Mouse (Mus musculus): ENCODE results near the gene Slpi. TPM values are rescaled to one million over a fixed set of nuclear protein-coding genes. Genes with fewer than 3 reads are reported as not detected.

Gene Slpi
- polyA plus RNA-seq (2014; fragmentation: Illumina TruSeq; extraction: RNeasy Lipid Tissue Mini Kit (QIAGEN cat#74804)): not detected

DNA sequence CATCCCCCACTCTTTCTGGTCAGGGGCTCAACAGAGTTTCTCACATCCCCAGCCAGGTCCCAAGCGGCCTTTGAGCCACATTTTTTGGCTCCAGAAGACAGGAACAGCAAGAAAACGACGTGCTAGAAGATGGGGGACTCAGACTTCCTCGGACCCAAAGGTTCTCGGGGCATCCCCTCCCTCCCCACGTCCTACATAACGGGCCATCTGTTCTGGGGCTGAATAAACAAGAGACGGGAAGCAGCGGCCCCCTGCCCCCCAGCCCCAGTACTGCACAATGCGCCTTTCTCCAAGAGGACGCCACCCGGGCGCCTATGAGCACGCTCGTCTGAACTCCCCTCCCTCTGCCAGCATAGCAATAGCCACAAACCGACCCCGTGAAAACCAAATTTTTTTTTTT, at the start of gene Slpi:
Gene Slpi, minus strand, starts transcription at position 76 of the 400 bp plus-strand sequence.

DNA sequence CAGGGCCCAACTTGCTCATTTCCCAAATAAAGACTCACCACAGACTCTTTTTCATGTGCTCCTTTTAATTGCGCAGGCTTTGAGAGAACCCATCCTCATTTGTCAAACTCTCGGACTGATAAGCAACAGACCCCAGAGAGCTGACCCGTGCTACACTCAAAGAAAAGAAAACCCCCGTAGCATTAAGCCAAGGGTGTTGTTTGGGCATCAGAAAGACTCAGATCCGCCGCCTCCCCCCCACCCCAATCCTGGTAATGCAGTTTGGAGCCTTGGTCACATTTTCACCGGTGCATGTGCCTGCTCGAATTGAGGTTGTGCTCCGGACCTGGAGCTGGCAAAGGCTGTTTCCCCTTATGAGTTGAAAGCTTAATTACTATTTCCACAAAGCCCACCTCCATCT, 16.2 kb upstream of the Slpi start, which contains the start of gene Matn4:
Gene Matn4, minus strand, starts transcription at position 101 of the 400 bp plus-strand sequence.

DNA sequence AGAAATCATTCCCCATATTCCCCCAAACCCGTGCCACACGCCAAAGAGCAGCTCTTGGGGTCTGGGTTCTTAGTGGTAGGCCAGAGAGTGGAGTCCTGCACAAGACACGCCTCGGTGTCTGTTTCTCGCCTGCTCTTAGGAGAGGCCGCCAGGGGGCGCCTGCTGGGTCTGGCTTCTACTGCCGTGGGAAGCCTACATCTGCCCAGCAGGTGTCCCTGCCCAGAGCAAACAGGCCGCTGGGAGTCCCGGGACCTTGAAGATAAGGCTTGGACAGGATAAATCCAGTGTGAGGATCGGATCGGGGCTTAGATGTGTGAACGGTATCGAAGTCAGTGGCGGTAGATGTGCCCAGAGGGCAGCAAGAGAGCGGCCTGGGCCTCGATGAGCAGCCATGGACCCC, 14.0 kb upstream of the Slpi start, which contains the start of gene Rbpjl:
Gene Rbpjl, plus strand, starts transcription at position 236 of the 400 bp plus-strand sequence.

DNA sequence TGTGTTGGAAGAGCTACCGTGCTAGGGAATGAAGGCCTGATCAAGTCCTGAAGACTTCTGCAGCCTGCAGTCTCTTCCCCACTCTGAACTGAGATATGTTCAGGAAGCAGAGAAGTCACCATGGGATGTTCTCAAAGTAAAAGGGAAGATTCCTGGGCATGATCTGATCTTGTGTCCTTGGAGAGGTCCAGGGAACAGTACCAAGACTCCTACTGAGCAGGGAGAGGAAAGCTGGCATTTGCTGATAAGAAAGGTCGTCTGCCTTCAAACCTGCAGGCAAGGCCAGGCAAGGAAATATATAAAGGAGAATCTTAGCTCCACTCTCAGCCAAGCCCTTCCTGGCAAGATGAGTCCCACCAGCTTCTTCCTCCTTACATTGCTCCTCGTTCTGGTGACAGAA, 56.5 kb downstream of the Slpi start, which contains the start of gene Svs5:
Gene Svs5, plus strand, starts transcription at position 301 of the 400 bp plus-strand sequence.

DNA sequence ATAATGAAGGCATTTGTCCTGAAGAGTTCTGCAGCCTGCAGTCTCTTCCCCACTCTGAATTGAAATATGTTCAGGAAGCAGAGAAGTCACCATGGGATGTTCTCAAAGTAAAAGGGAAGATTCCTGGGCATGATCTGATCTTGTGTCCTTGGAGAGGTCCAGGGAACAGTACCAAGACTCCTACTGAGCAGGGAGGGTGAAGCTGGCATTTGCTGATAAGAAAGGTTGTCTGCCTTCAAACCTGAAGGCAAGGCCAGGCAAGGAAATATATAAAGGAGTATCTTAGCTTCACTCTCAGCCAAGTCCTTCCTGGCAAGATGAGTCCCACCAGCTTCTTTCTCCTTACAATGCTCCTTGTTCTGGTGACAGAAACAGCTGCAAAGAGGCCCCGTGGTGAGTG, 72.4 kb downstream of the Slpi start, which contains the start of gene Svs6:
Gene Svs6, plus strand, starts transcription at position 301 of the 400 bp plus-strand sequence.

Other genes starting within 250 kb of the Slpi start
- not detected for gene Kcns1, start 218.0 kb downstream of the Slpi start, polyA plus RNA-seq (2014; fragmentation: Illumina TruSeq; extraction: RNeasy Lipid Tissue Mini Kit (QIAGEN cat#74804))
- not detected for gene Wfdc5, start 206.4 kb downstream of the Slpi start, polyA plus RNA-seq (2014; fragmentation: Illumina TruSeq; extraction: RNeasy Lipid Tissue Mini Kit (QIAGEN cat#74804))
- not detected for gene Wfdc12, start 198.5 kb downstream of the Slpi start, polyA plus RNA-seq (2014; fragmentation: Illumina TruSeq; extraction: RNeasy Lipid Tissue Mini Kit (QIAGEN cat#74804))
- not detected for gene Wfdc15a, start 189.0 kb downstream of the Slpi start, polyA plus RNA-seq (2014; fragmentation: Illumina TruSeq; extraction: RNeasy Lipid Tissue Mini Kit (QIAGEN cat#74804))
- 1.3 TPM for gene Wfdc15b, start 167.4 kb downstream of the Slpi start, polyA plus RNA-seq (2014; fragmentation: Illumina TruSeq; extraction: RNeasy Lipid Tissue Mini Kit (QIAGEN cat#74804))
- not detected for gene Svs2, start 150.6 kb downstream of the Slpi start, polyA plus RNA-seq (2014; fragmentation: Illumina TruSeq; extraction: RNeasy Lipid Tissue Mini Kit (QIAGEN cat#74804))
- not detected for gene Svs3b, start 132.5 kb downstream of the Slpi start, polyA plus RNA-seq (2014; fragmentation: Illumina TruSeq; extraction: RNeasy Lipid Tissue Mini Kit (QIAGEN cat#74804))
- not detected for gene Svs4, start 110.6 kb downstream of the Slpi start, polyA plus RNA-seq (2014; fragmentation: Illumina TruSeq; extraction: RNeasy Lipid Tissue Mini Kit (QIAGEN cat#74804))
- not detected for gene Svs3a, start 99.8 kb downstream of the Slpi start, polyA plus RNA-seq (2014; fragmentation: Illumina TruSeq; extraction: RNeasy Lipid Tissue Mini Kit (QIAGEN cat#74804))
- gene Svs6, start 72.3 kb downstream of the Slpi start, polyA plus RNA-seq (2014; fragmentation: Illumina TruSeq; extraction: RNeasy Lipid Tissue Mini Kit (QIAGEN cat#74804)): not detected
- 0.91 TPM for gene Svs5, start 56.4 kb downstream of the Slpi start, polyA plus RNA-seq (2014; fragmentation: Illumina TruSeq; extraction: RNeasy Lipid Tissue Mini Kit (QIAGEN cat#74804))
- not detected for gene Rbpjl, start 14.0 kb upstream of the Slpi start, polyA plus RNA-seq (2014; fragmentation: Illumina TruSeq; extraction: RNeasy Lipid Tissue Mini Kit (QIAGEN cat#74804))
- not detected for gene Matn4, start 16.1 kb upstream of the Slpi start, polyA plus RNA-seq (2014; fragmentation: Illumina TruSeq; extraction: RNeasy Lipid Tissue Mini Kit (QIAGEN cat#74804))
- gene Sdc4, start 54.8 kb upstream of the Slpi start, polyA plus RNA-seq (2014; fragmentation: Illumina TruSeq; extraction: RNeasy Lipid Tissue Mini Kit (QIAGEN cat#74804)): 107 TPM
- 8.4 TPM for gene Sys1, start 67.9 kb upstream of the Slpi start, polyA plus RNA-seq (2014; fragmentation: Illumina TruSeq; extraction: RNeasy Lipid Tissue Mini Kit (QIAGEN cat#74804))
- not detected for gene Gm20458, start 71.9 kb upstream of the Slpi start, polyA plus RNA-seq (2014; fragmentation: Illumina TruSeq; extraction: RNeasy Lipid Tissue Mini Kit (QIAGEN cat#74804))
- gene Trp53tg5, start 84.6 kb upstream of the Slpi start, polyA plus RNA-seq (2014; fragmentation: Illumina TruSeq; extraction: RNeasy Lipid Tissue Mini Kit (QIAGEN cat#74804)): not detected
- 4.7 TPM for gene Dbndd2, start 97.0 kb upstream of the Slpi start, polyA plus RNA-seq (2014; fragmentation: Illumina TruSeq; extraction: RNeasy Lipid Tissue Mini Kit (QIAGEN cat#74804))
- 8.6 TPM for gene Pigt, start 108.4 kb upstream of the Slpi start, polyA plus RNA-seq (2014; fragmentation: Illumina TruSeq; extraction: RNeasy Lipid Tissue Mini Kit (QIAGEN cat#74804))
- gene Wfdc2, start 173.3 kb upstream of the Slpi start, polyA plus RNA-seq (2014; fragmentation: Illumina TruSeq; extraction: RNeasy Lipid Tissue Mini Kit (QIAGEN cat#74804)): 1.8 TPM
- gene Spint3, start 184.4 kb upstream of the Slpi start, polyA plus RNA-seq (2014; fragmentation: Illumina TruSeq; extraction: RNeasy Lipid Tissue Mini Kit (QIAGEN cat#74804)): not detected
- 0.66 TPM for gene Wfdc6a, start 196.4 kb upstream of the Slpi start, polyA plus RNA-seq (2014; fragmentation: Illumina TruSeq; extraction: RNeasy Lipid Tissue Mini Kit (QIAGEN cat#74804))
- not detected for gene Eppin, start 204.5 kb upstream of the Slpi start, polyA plus RNA-seq (2014; fragmentation: Illumina TruSeq; extraction: RNeasy Lipid Tissue Mini Kit (QIAGEN cat#74804))
- not detected for gene Wfdc6b, start 224.4 kb upstream of the Slpi start, polyA plus RNA-seq (2014; fragmentation: Illumina TruSeq; extraction: RNeasy Lipid Tissue Mini Kit (QIAGEN cat#74804))
- gene Wfdc8, start 224.5 kb upstream of the Slpi start, polyA plus RNA-seq (2014; fragmentation: Illumina TruSeq; extraction: RNeasy Lipid Tissue Mini Kit (QIAGEN cat#74804)): not detected
- not detected for gene Wfdc16, start 249.7 kb upstream of the Slpi start, polyA plus RNA-seq (2014; fragmentation: Illumina TruSeq; extraction: RNeasy Lipid Tissue Mini Kit (QIAGEN cat#74804))